Mouse (Mus musculus) embryonic facial prominence, embryonic 10.5 days (tissue): ENCODE data around the gene Gaa. TPM values are rescaled to one million over a fixed set of nuclear protein-coding genes. Genes with fewer than 3 reads are reported as not detected.
A peak's percentile ranks its signal among the peaks of the same experiment; 100 is the strongest.
"Not testable (repeated sequence)": the region's sequence is repeated elsewhere in the genome, so short reads cannot be mapped to it uniquely, and the experiment has no call there.

ENCODE experiments used
- DNase-seq: peaks from one replicate; pipeline ENCODE4 v3.0.0-alpha.2; 2017; ENCODE audit warnings: low spot score
- H3K27ac ChIP-seq: fragments of 300-500 bp; sonication (generic); replicated peaks from 2 replicates; pipeline ENCODE4 v1.5.1; 2016; ENCODE audit warnings: mild to moderate bottlenecking
- H3K27me3 ChIP-seq: fragments of 300-500 bp; sonication (generic); replicated peaks from 2 replicates; pipeline ENCODE4 v1.6.1; 2016; ENCODE audit warnings: low read depth, mild to moderate bottlenecking; ENCODE audit not compliant: poor library complexity, severe bottlenecking
- H3K36me3 ChIP-seq: fragments of 300-500 bp; sonication (generic); replicated peaks from 2 replicates; pipeline ENCODE4 v1.6.1; 2016; ENCODE audit warnings: mild to moderate bottlenecking, moderate library complexity
- H3K4me1 ChIP-seq: fragments of 300-500 bp; sonication (generic); 2 replicates; pipeline ENCODE4 v1.6.1; 2016
- H3K4me3 ChIP-seq: fragments of 300-500 bp; sonication (generic); 2 replicates; pipeline ENCODE4 v1.5.1; 2016; ENCODE audit warnings: mild to moderate bottlenecking, moderate library complexity
- H3K9me3 ChIP-seq: fragments of 300-500 bp; sonication (generic); 2 replicates; pipeline ENCODE4 v1.6.1; 2016; ENCODE audit warnings: mild to moderate bottlenecking
- WGBS: fragments of 180-500 bp; shearing (Covaris S2); methylation state at CpG from one replicate; pipeline ENCODE4 v1.1.7; 2016; 5-methylcytosine and 5-hydroxymethylcytosine counted together
- polyA plus RNA-seq: library from polyadenylated mRNA; unstranded; fragments of >200 nt; fragmentation: Nextera tagmentation; extraction: Ambion mirVana; gene quantifications from 2 replicates; pipeline ENCODE4 v1.2.1, GENCODE M21; 2016

The Gaa gene
- polyA plus RNA-seq, 1 experiment from 2014 or later: 30.8 TPM

DNA sequence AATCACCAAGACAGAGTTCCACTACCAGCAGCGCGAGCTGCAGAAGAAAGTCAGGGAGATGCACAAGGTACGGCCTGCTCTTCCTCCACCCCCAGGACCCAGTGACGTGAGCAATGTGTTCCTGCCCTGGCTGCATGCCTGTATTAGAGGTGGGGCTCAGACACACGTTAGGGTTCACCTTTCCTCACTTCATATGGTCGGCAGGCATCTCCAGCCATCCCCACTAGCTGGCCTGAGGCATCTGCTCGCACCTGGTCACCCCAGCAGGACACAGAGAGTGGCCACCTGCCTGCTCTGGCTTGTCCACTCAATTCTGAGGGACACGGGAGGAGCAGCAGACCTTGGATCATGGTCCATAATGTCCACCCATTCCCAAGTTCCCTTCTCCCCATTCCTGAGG is 7.7 kb upstream of the Gaa start:
- Histone ChIP-seq H3K4me1 (peaks cover 16% of the 10 kb centered on the region), H3K27ac (no peak overlapping the region), H3K27me3 (no peaks in the 10 kb centered on the region), H3K9me3 (no peaks in the 10 kb centered on the region), H3K4me3 (no peak overlapping the region), H3K36me3 (peaks cover 46% of the 10 kb centered on the region)
- 94% methylated on average over 8 of the region's 8 CpGs for WGBS
- no peak for DNase-seq

DNA sequence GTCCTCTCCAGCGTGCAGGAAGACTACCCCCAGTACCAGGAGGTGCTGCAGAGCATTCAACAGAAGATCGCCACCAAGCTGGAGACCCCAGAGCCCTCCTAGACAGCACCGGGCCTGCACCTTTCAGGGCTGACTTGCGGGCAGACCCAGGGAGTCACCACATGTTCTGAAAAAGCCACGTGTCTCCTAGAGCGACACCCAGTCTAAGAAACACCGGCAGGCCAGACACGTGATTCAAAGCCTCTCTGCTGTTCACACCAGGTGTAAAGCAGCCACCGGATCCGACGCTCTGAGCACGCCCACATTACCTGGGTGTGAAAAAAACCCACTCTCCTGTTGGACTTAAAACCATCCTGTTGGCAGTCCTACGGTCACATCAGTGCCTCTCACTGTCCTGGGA is 3.3 kb upstream of the Gaa start:
- Histone ChIP-seq H3K9me3 (no peaks in the 10 kb centered on the region), H3K36me3 (peaks cover 44% of the 10 kb centered on the region), H3K4me1 (peaks cover 20% of the 10 kb centered on the region), H3K4me3 (no peak overlapping the region), H3K27ac (no peak overlapping the region), H3K27me3 (no peaks in the 10 kb centered on the region)
- DNase-seq: no peak
- 93% methylated on average over 13 of the region's 13 CpGs for WGBS

DNA sequence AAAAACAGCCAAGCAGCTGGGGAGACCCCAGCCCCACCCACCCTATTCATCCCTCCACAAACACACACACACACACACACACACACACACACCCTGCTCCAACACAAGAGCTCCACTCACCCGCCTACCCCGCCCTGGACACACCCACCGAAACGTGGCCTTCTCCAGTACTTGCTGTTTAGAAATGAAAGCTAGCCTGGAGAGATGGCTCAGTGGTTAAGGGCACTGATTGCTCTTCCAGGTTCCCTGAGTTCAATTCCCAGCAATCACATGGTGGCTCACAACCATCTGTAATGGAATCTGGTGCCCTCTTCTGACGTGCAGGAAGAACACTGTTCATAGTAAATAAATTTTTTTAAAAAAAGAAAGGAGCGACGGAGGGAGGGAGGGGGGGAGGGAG is 1.9 kb upstream of the Gaa start:
- no peak overlapping the region for H3K27ac ChIP-seq
- H3K4me1 ChIP-seq: peaks cover 20% of the 10 kb centered on the region
- no peak for DNase-seq
- no peaks in the 10 kb centered on the region for H3K27me3 ChIP-seq
- peaks cover 30% of the 10 kb centered on the region for H3K36me3 ChIP-seq
- no peaks in the 10 kb centered on the region for H3K9me3 ChIP-seq
- WGBS: 76% methylated on average over 7 of the region's 7 CpGs
- H3K4me3 ChIP-seq: no peak overlapping the region

DNA sequence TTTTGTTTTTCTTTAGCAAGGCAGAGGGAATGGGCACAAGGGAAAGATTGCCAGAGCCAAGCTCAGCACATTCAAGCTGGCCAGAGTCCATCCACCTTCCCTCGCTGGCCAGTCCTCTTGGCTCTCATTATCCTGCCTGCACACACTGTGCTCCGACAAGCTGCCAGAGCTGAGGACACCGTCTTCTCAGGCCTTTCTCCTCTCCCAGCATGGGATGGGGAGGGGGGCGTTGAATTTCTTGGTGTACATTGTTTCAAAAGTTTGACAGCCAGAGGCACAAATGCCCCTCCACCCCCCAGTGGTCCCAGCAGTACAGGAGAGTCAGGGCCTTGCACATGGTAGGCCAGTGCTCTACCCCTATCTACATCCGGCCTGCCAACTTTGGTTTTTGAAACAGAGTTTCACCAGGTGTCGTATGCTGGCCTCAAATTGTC is 429 bp upstream of the Gaa start:
- H3K4me1 ChIP-seq: peaks cover 29% of the 10 kb centered on the region
- H3K9me3 ChIP-seq: no peaks in the 10 kb centered on the region
- WGBS: 52% methylated on average over 6 of the region's 6 CpGs
- no peak overlapping the region for H3K27ac ChIP-seq
- peaks cover 19% of the 10 kb centered on the region for H3K36me3 ChIP-seq
- peak overlapping the region; percentile 75 for H3K4me3 ChIP-seq
- H3K27me3 ChIP-seq: no peaks in the 10 kb centered on the region
- no peak for DNase-seq

DNA sequence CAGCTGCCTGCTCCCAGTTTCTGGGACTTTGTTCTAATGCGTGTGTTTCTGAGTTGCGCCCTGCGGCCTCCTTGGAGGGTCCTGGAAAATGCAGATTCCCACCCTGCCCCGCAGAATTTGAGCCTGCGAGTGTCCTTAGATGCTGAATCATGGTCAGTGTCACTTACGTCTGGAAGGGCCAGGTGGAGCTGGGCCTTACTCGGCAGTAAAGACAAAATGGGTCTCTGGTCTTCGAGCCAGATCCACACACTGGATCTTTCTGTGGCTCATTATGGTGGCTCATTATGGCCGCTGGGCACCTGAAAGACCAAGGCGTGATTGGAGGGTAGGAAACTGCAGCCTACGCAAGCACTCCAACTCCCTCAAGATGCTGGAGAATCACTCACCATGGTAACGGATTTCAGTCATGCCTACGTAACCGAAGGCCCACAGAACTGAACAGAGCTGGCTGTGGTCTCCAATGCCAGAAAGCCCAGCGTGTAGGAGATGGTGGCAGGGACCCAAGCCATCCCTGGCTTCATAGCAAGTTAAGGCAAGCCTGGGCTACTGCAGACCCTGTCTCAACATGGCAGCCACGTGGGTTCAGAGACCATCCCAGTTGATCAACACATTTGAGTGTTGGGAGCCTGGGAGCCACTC is 989 bp downstream of the Gaa start:
- Histone ChIP-seq H3K4me1 (peaks cover 29% of the 10 kb centered on the region), H3K27ac (no peak overlapping the region), H3K27me3 (no peaks in the 10 kb centered on the region), H3K9me3 (no peaks in the 10 kb centered on the region), H3K36me3 (peaks cover 19% of the 10 kb centered on the region), H3K4me3 (peak overlapping the region; percentile 75)
- WGBS: 81% methylated on average over 16 of the region's 16 CpGs
- no peak for DNase-seq

DNA sequence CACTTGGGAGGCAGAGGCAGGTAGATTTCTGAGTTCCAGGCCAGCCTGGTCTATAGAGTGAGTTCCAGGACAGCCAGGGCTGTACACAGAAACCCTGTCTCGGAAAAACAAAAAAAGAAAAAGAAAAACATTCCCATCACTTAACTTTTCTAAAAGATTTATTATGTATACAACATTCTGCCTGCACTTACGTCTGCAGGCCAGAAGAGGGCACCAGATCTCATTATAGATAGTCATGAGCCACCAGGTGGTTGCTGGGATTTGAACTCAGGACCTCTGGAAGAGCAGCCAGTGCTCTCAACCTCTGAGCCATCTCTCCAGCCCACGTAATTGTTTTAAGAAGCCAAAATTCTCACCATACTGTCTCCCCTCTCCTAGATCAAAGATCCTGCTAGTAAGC is 4.8 kb downstream of the Gaa start:
- Histone ChIP-seq H3K36me3 (peaks cover 33% of the 10 kb centered on the region), H3K4me1 (peaks cover 25% of the 10 kb centered on the region)
- 65% methylated on average over 3 of the region's 3 CpGs for WGBS
- H3K27me3 ChIP-seq, H3K9me3 ChIP-seq, H3K4me3 ChIP-seq, H3K27ac ChIP-seq, DNase-seq: not testable (repeated sequence)

DNA sequence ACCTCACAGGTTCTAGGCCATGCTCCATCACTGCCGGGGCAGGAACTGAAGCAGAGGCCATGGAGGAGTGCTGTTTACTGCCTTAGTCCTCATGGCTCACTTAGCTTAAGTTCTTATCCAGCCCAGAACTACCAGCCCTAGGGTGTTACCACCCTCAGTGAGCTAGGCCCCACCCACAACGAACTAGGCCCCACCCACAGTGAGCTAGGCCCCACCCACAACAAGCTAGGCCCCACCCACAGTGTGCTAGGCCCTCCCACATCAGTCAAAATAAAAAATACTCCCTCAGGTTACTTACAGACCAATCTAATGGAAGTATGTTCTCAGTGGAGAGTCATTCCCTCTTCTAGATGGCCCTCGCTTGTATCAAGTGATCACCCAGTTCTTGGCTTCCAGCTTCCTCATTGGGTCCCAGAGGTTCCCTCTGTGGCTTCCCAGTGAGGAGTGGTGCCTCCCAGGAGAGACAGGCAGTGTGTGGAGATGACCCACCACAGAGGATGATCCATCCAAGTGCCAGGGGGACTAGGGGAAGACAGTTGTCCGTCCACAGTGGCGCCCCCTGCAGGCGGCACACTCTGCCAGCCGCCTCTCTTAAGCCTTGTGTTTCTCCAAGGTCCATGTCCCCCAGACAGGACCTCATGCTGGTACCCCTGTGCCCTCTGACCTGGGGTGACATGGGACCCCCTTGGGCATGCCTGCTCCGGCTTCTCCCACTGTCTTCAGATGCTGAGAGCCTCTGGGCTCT is 5.7 kb downstream of the Gaa start:
- Histone ChIP-seq H3K9me3 (no peaks in the 10 kb centered on the region), H3K27me3 (no peaks in the 10 kb centered on the region), H3K27ac (no peak overlapping the region), H3K36me3 (peaks cover 33% of the 10 kb centered on the region), H3K4me1 (peaks cover 16% of the 10 kb centered on the region), H3K4me3 (no peak overlapping the region)
- DNase-seq: no peak
- WGBS: 91% methylated on average over 8 of the region's 8 CpGs

DNA sequence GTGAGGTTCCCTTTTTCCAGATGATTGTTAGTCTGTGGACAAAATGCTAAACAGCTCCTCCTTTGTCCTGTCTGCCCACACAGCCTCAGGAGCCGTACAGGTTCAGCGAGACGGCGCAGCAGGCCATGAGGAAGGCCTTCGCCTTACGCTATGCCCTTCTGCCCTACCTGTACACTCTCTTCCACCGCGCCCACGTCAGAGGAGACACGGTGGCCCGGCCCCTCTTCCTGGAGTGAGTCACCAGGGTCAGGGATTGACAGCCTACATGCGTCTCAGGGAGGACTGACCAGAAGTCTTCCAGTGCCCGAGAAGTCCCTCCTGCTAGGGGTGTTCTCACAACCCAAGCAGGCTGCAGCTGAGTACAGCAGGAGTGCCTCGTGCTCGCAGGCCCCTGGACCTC is 13.3 kb downstream of the Gaa start:
- WGBS: 84% methylated on average over 15 of the region's 15 CpGs
- Histone ChIP-seq H3K9me3 (no peaks in the 10 kb centered on the region), H3K4me3 (no peak overlapping the region), H3K4me1 (0 out of 2 replicates have a peak, but pooled peaks cover 2% of the 10 kb centered on the region), H3K36me3 (peaks cover 42% of the 10 kb centered on the region), H3K27ac (no peak overlapping the region), H3K27me3 (no peaks in the 10 kb centered on the region)
- no peak for DNase-seq

DNA sequence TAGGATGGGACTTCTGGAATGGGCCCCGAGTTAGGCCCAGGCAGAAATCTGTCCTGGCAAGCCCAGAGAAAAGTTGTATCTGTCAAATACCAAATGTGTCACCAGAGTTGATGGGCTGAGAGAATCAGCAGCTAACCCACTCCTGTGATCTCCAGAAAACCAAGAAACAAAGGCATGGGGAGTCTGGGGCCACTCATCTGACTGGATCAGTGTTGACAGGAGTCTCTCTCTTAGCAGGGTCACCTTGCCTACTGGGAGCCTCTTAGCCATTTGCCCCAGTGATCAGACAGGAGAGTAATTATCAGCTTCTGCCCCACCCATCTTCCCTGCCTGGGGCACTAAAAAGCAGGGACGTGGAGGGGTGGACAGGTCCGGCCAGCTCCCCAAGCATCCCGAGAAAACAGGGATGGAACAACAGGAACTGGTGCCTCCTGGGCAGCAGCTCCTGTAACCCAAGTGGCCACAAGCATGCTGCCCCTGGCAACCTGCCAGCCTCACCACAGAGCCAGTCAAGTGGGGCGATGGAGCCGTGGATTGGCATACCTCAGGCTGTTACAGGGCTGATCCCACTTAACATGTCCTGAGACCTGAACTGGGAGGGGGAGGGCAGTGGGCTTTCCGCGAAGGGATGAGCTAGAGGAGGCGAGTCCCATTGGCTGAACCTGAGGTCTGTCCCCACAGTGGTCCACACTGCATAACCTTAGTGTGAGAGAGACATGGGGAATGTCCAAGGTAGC is 18.3 kb downstream of the Gaa start:
- H3K27me3 ChIP-seq: no peaks in the 10 kb centered on the region
- H3K4me3 ChIP-seq: no peak overlapping the region
- 72% methylated on average over 9 of the region's 9 CpGs for WGBS
- H3K27ac ChIP-seq: no peak overlapping the region
- 0 out of 2 replicates have a peak, but pooled peaks cover 2% of the 10 kb centered on the region for H3K4me1 ChIP-seq
- no peak for DNase-seq
- no peaks in the 10 kb centered on the region for H3K9me3 ChIP-seq
- peaks cover 87% of the 10 kb centered on the region for H3K36me3 ChIP-seq

DNA sequence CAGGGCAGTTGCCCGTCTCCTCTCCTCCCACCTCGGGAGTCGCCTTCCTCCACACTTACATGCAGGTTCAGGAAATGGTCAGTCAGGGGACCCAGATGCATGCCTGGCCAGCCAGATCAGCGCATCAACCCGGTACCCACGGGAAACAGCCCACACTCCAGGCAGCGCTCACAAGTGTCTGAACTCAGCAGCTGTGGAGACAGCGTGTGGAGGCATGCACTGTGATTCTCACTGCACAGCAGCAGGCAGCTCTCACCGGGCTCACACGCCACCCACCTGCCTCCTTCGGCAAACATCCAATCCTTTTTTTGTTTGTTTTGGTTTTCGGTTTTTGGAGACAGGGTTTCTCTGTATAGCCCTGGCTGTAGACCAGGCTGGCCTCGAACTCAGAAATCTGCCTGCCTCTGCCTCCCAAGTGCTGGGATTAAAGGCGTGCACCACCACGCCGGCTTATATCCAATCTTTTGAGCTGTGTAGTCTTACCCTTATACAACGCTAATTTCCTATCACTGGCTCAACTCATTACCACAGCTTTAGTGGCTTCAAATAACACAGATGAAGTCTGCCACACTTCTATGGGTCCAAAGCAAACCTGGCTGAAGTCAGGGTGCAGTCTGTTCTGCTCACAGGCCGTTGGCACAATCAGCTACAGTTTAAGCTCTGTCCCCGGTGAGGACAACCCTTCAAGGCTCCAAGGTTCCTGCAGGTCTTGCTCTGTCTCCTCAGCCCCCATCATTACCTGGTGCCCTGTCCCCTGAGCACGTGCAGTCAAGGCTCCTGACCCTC is 19.7 kb downstream of the Gaa start:
- no peak overlapping the region for H3K27ac ChIP-seq
- 91% methylated on average over 20 of the region's 20 CpGs for WGBS

DNA sequence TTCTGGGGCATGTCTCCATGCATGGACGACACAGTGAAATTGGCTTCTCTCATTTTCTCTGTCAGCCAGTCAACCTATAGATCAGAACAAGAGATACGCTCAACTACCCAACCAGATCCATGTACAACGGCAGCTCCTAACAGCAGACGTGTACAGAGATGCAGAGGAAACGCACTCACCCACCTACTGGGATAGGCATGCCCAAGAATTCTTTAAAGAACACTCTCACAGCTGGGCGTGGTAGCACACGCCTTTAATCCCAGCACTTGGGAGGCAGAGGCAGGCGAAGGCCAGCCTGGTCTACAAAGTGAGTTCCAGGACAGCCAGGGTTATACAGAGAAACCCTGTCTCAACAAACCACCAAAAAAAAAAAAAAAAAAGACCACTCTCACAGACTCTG is 25.2 kb downstream of the Gaa start:
- WGBS: 94% methylated on average over 8 of the region's 8 CpGs
- not testable (repeated sequence) for H3K27ac ChIP-seq, H3K27me3 ChIP-seq, H3K9me3 ChIP-seq, H3K4me3 ChIP-seq, DNase-seq, H3K4me1 ChIP-seq
- H3K36me3 ChIP-seq: peaks cover 98% of the 10 kb centered on the region

More for the DNA sequence above, 19.7 kb downstream of the Gaa start:
- Histone ChIP-seq H3K36me3 (peaks cover 92% of the 10 kb centered on the region), H3K9me3 (no peaks in the 10 kb centered on the region), H3K27me3 (no peaks in the 10 kb centered on the region), H3K4me1 (0 out of 2 replicates have a peak, but pooled peaks cover 2% of the 10 kb centered on the region), H3K4me3 (no peak overlapping the region)
- no peak for DNase-seq

DNA sequence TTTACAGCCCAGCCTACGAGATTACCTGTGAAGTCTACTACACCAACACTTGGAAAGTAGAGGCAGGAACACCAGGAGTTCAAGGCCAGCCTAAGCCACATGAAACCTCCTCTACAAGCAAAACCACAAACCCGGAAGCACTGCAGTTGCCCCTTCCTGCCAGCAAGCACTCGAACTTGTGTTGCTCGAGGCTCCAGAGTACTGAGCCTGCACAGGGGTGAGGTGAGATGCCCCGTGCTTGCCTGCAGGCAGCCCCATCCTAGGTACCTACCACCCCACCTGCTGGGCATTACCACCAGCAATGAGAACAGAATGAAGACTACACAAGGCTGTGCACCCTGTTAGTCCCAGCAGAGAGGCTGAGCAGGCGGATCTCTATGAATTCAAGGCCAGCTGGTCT is 30.3 kb downstream of the Gaa start:
- no peak for DNase-seq
- no peak overlapping the region for H3K27ac ChIP-seq
- H3K4me3 ChIP-seq: peak overlapping the region; percentile 99
- peaks cover 53% of the 10 kb centered on the region for H3K36me3 ChIP-seq
- no peaks in the 10 kb centered on the region for H3K9me3 ChIP-seq
- 85% methylated on average over 6 of the region's 6 CpGs for WGBS
- H3K4me1 ChIP-seq: peaks cover 17% of the 10 kb centered on the region
- H3K27me3 ChIP-seq: no peaks in the 10 kb centered on the region
